Mouse (Mus musculus) neural tube, embryonic 14.5 days (tissue): ENCODE results near the gene Tango2. TPM values are rescaled to one million over a fixed set of nuclear protein-coding genes. Genes with fewer than 3 reads are reported as not detected.

Experiments
- ATAC-seq: fragments of 200-750 bp; cut with Nextera tagmentation; 2 replicates; pipeline ENCODE4 v1.8.0; 2017; ENCODE audit warnings: low read depth, mild to moderate bottlenecking, moderate TSS enrichment, moderate library complexity
- H3K27ac ChIP-seq: fragments of 300-500 bp; sonication (generic); 2 replicates; pipeline ENCODE4 v1.5.1; 2014; ENCODE audit warnings: low read depth, mild to moderate bottlenecking, control low read depth, low read length, moderate library complexity, mixed read lengths
- H3K27me3 ChIP-seq: fragments of 300-500 bp; sonication (generic); 2 replicates; pipeline ENCODE4 v1.6.1; 2014; ENCODE audit warnings: low read length; ENCODE audit not compliant: control insufficient read depth, insufficient read depth
- H3K36me3 ChIP-seq: fragments of 300-500 bp; sonication (generic); 2 replicates; pipeline ENCODE4 v1.6.1; 2014; ENCODE audit warnings: low read length, mixed read lengths; ENCODE audit not compliant: control insufficient read depth, insufficient read depth
- H3K4me1 ChIP-seq: fragments of 300-500 bp; sonication (generic); 2 replicates; pipeline ENCODE4 v1.6.1; 2014; ENCODE audit warnings: low read length; ENCODE audit not compliant: control insufficient read depth, insufficient read depth
- H3K4me2 ChIP-seq: fragments of 300-500 bp; sonication (generic); 2 replicates; pipeline ENCODE4 v1.6.1; 2014; ENCODE audit warnings: mild to moderate bottlenecking, low read depth, low read length, control low read depth
- H3K4me3 ChIP-seq: fragments of 300-500 bp; sonication (generic); 2 replicates; pipeline ENCODE4 v1.5.1; 2014; ENCODE audit warnings: low read depth, low read length, control low read depth, mixed read lengths
- H3K9ac ChIP-seq: fragments of 300-500 bp; sonication (generic); replicated peaks from 2 replicates; pipeline ENCODE4 v1.6.1; 2014; ENCODE audit warnings: low read depth, mild to moderate bottlenecking, control low read depth, low read length, mixed read lengths
- H3K9me3 ChIP-seq: fragments of 300-500 bp; sonication (generic); 2 replicates; pipeline ENCODE4 v1.6.1; 2016; ENCODE audit warnings: low read length; ENCODE audit not compliant: control insufficient read depth
- WGBS: fragments of 180-500 bp; shearing (Covaris S2); extraction: QIAGEN DNeasy Blood & Tissue Kit; methylation state at CpG from one replicate; pipeline ENCODE4 v1.1.7; 2014; 5-methylcytosine and 5-hydroxymethylcytosine counted together
- polyA plus RNA-seq: library from polyadenylated mRNA; unstranded; fragments of >200 nt; fragmentation: Nextera tagmentation; extraction: Ambion mirVana; gene quantifications from 2 replicates; pipeline ENCODE4 v1.2.1, GENCODE M21; 2014

Tango2 gene
- polyA plus RNA-seq, 1 experiment from 2014 or later = 114 TPM

- H3K9ac ChIP-seq = no peak overlapping the region
- no peaks in the 10 kb centered on the region for H3K9me3 ChIP-seq
- no peak overlapping the region for H3K4me2 ChIP-seq
- H3K27me3 ChIP-seq = no peaks in the 10 kb centered on the region
- H3K36me3 ChIP-seq = no peaks in the 10 kb centered on the region
- 71% methylated on average over 5 of the region's 5 CpGs for WGBS
- H3K4me3 ChIP-seq = no peak overlapping the region
- ATAC-seq = no peak
- H3K27ac ChIP-seq = no peak overlapping the region
- peaks cover 52% of the 10 kb centered on the region for H3K4me1 ChIP-seq
Measured at GRCm38 (mm10) chr16:18385411-18385810, 37.5 kb upstream of the Tango2 start.

- Histone ChIP-seq H3K4me2 (no peak overlapping the region), H3K9ac (no peak overlapping the region), H3K4me3 (no peak overlapping the region), H3K27me3 (no peaks in the 10 kb centered on the region), H3K4me1 (peaks cover 57% of the 10 kb centered on the region), H3K27ac (no peak overlapping the region), H3K36me3 (no peaks in the 10 kb centered on the region), H3K9me3 (no peaks in the 10 kb centered on the region)
- ATAC-seq = no peak
- 50% methylated on average over 8 of the region's 8 CpGs for WGBS
Measured at GRCm38 (mm10) chr16:18384659-18385058, 36.8 kb upstream of the Tango2 start.

- no peak for ATAC-seq
Measured at GRCm38 (mm10) chr16:18384211-18384610, 36.3 kb upstream of the Tango2 start.

GRCm38 (mm10) chr16:18383756-18384155 is 35.9 kb upstream of the Tango2 start:
- Histone ChIP-seq H3K27ac (no peak overlapping the region; the same call in 1 of the 2 replicates), H3K9ac (no peak overlapping the region), H3K27me3 (no peaks in the 10 kb centered on the region), H3K9me3 (no peaks in the 10 kb centered on the region), H3K4me3 (no peak overlapping the region), H3K4me2 (no peak overlapping the region), H3K36me3 (no peaks in the 10 kb centered on the region), H3K4me1 (peaks cover 48% of the 10 kb centered on the region)
- 7% methylated on average over 3 of the region's 3 CpGs for WGBS
- ATAC-seq = no peak

More at GRCm38 (mm10) chr16:18384211-18384610, 36.3 kb upstream of the Tango2 start:
- Histone ChIP-seq H3K27me3 (no peaks in the 10 kb centered on the region), H3K9ac (no peak overlapping the region), H3K4me2 (no peak overlapping the region), H3K4me1 (peaks cover 53% of the 10 kb centered on the region), H3K36me3 (no peaks in the 10 kb centered on the region), H3K9me3 (no peaks in the 10 kb centered on the region), H3K27ac (no peak overlapping the region), H3K4me3 (no peak overlapping the region)
- 57% methylated on average over 7 of the region's 7 CpGs for WGBS

- no peak overlapping the region for H3K4me3 ChIP-seq
- H3K36me3 ChIP-seq = no peaks in the 10 kb centered on the region
- H3K9ac ChIP-seq = no peak overlapping the region
- H3K9me3 ChIP-seq = no peaks in the 10 kb centered on the region
- H3K4me2 ChIP-seq = no peak overlapping the region
- H3K27me3 ChIP-seq = no peaks in the 10 kb centered on the region
- WGBS = 71% methylated on average over 9 of the region's 9 CpGs
- ATAC-seq = no peak
- no peak overlapping the region; the same call in 1 of the 2 replicates for H3K27ac ChIP-seq
- peaks cover 47% of the 10 kb centered on the region for H3K4me1 ChIP-seq
Measured at GRCm38 (mm10) chr16:18383045-18383726, 35.3 kb upstream of the Tango2 start.

- H3K4me1 ChIP-seq = peaks cover 33% of the 10 kb centered on the region
- H3K9me3 ChIP-seq = no peaks in the 10 kb centered on the region
- H3K36me3 ChIP-seq = no peaks in the 10 kb centered on the region
- no peaks in the 10 kb centered on the region for H3K27me3 ChIP-seq
- ATAC-seq = peak; percentile 52; the same call in 1 of the 2 replicates
- H3K4me3 ChIP-seq = no peak overlapping the region
- peak overlapping the region; percentile 78 for H3K27ac ChIP-seq
- 46% methylated on average over 6 of the region's 6 CpGs for WGBS
- H3K4me2 ChIP-seq = no peak overlapping the region
- no peak overlapping the region for H3K9ac ChIP-seq
Measured at GRCm38 (mm10) chr16:18381621-18382258, 33.8 kb upstream of the Tango2 start.

- ATAC-seq = peak; percentile 73
- H3K27me3 ChIP-seq = no peaks in the 10 kb centered on the region
- WGBS = 11% methylated on average over 6 of the region's 6 CpGs
- peak overlapping the region; percentile 78 for H3K27ac ChIP-seq
- 0 out of 2 replicates have a peak overlapping the region, but pooled peaks have one; percentile 0 for H3K9ac ChIP-seq
- no peaks in the 10 kb centered on the region for H3K36me3 ChIP-seq
- no peaks in the 10 kb centered on the region for H3K9me3 ChIP-seq
- H3K4me2 ChIP-seq = no peak overlapping the region
- no peak overlapping the region for H3K4me3 ChIP-seq
- H3K4me1 ChIP-seq = peaks cover 31% of the 10 kb centered on the region
Measured at GRCm38 (mm10) chr16:18380495-18381063, 32.7 kb upstream of the Tango2 start.

GRCm38 (mm10) chr16:18379338-18380001 is 31.6 kb upstream of the Tango2 start:
- Histone ChIP-seq H3K4me3 (no peak overlapping the region), H3K36me3 (no peaks in the 10 kb centered on the region), H3K9ac (no peak overlapping the region), H3K27ac (peak overlapping the region; percentile 78), H3K9me3 (no peaks in the 10 kb centered on the region), H3K4me2 (no peak overlapping the region), H3K4me1 (peaks cover 31% of the 10 kb centered on the region), H3K27me3 (no peaks in the 10 kb centered on the region)
- no peak; the same call in 1 of the 2 replicates for ATAC-seq
- 69% methylated on average over 8 of the region's 8 CpGs for WGBS
